Mouse (Mus musculus) forebrain, embryonic 15.5 days (tissue): ENCODE results near the gene Ywhab. TPM values are rescaled to one million over a fixed set of nuclear protein-coding genes. Genes with fewer than 3 reads are reported as not detected.
A peak's percentile ranks its signal among the peaks of the same experiment; 100 is the strongest.

Experiments used
- ATAC-seq: fragments of 200-750 bp; cut with Nextera tagmentation; replicated peaks from 2 replicates; pipeline ENCODE4 v1.8.0; 2017; ENCODE audit warnings: mild to moderate bottlenecking, moderate TSS enrichment, moderate library complexity
- H3K27ac ChIP-seq: fragments of 300-500 bp; sonication (generic); replicated peaks from 2 replicates; pipeline ENCODE4 v1.5.1; 2015; ENCODE audit warnings: mild to moderate bottlenecking, inconsistent platforms
- H3K27me3 ChIP-seq: fragments of 300-500 bp; sonication (generic); 2 replicates; pipeline ENCODE4 v1.6.1; 2015; ENCODE audit warnings: inconsistent platforms
- H3K36me3 ChIP-seq: fragments of 300-500 bp; sonication (generic); 2 replicates; pipeline ENCODE4 v1.6.1; 2015; ENCODE audit warnings: mild to moderate bottlenecking, inconsistent platforms
- H3K4me1 ChIP-seq: fragments of 300-500 bp; sonication (generic); 2 replicates; pipeline ENCODE4 v1.6.1; 2015; ENCODE audit warnings: inconsistent platforms
- H3K4me2 ChIP-seq: fragments of 300-500 bp; sonication (generic); replicated peaks from 2 replicates; pipeline ENCODE4 v1.6.1; 2015; ENCODE audit warnings: mild to moderate bottlenecking, inconsistent platforms
- H3K4me3 ChIP-seq: fragments of 300-500 bp; sonication (generic); 2 replicates; pipeline ENCODE4 v1.5.1; 2015; ENCODE audit warnings: mild to moderate bottlenecking, inconsistent platforms
- H3K9ac ChIP-seq: fragments of 300-500 bp; sonication (generic); replicated peaks from 2 replicates; pipeline ENCODE4 v1.6.1; 2015; ENCODE audit warnings: mild to moderate bottlenecking, inconsistent platforms
- H3K9me3 ChIP-seq: fragments of 300-500 bp; sonication (generic); 2 replicates; pipeline ENCODE4 v1.6.1; 2016; ENCODE audit warnings: inconsistent platforms
- WGBS: fragments of 180-500 bp; shearing (Covaris S2); methylation state at CpG from one replicate; pipeline ENCODE4 v1.1.7; 2015; ENCODE audit warnings: mixed read lengths; 5-methylcytosine and 5-hydroxymethylcytosine counted together
- polyA plus RNA-seq: library from polyadenylated mRNA; unstranded; fragments of >200 nt; fragmentation: Nextera tagmentation; extraction: Ambion mirVana; gene quantifications from 2 replicates; pipeline ENCODE4 v1.2.1, GENCODE M21; 2015

Gene Ywhab
- polyA plus RNA-seq, 1 experiment from 2014 or later, result 450 TPM

GRCm38 (mm10) chr2:164047197-164047690 lies 52.5 kb downstream of the Ywhab start:
- H3K4me3 ChIP-seq, result peak overlapping the region; percentile 35
- no peak for ATAC-seq
- H3K4me2 ChIP-seq, result peak overlapping the region; percentile 46
- H3K4me1 ChIP-seq, result peaks cover 3% of the 10 kb centered on the region; the same call in 1 of the 2 replicates
- 0 out of 2 replicates have a peak overlapping the region, but pooled peaks have one; percentile 26 for H3K9ac ChIP-seq
- no peaks in the 10 kb centered on the region for H3K27me3 ChIP-seq
- no peak overlapping the region for H3K27ac ChIP-seq
- no peaks in the 10 kb centered on the region for H3K9me3 ChIP-seq
- 1% methylated on average over 13 of the region's 16 CpGs for WGBS
- H3K36me3 ChIP-seq, result peaks cover 7% of the 10 kb centered on the region

- Histone ChIP-seq H3K36me3 (peaks cover 62% of the 10 kb centered on the region), H3K4me3 (no peak overlapping the region)
- WGBS, result 92% methylated on average over 8 of the region's 8 CpGs
Measured at GRCm38 (mm10) chr2:164053767-164054166, 59.0 kb downstream of the Ywhab start.

DNA sequence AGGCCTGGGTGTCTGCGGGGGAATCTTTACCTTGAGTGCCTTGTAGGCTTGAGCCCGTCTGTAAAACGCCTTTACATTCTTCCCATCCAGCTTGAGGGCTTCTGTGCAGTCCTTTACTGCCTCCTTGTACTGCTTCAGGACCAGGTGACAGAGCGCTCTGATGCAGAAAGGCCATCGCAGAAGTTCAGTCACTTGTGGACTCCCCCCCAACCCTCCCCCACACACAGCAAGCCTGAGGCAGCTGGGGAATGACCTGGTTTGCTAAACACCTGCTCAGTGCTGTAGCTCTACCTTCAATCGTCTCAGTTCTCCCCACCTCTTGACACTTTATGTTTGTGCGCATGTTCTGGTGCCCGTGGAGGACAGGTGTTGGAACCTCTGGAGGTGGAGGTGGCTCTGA lies 59.9 kb downstream of the Ywhab start:
- Histone ChIP-seq H3K4me1 (no peaks in the 10 kb centered on the region), H3K27me3 (no peaks in the 10 kb centered on the region), H3K4me2 (no peak overlapping the region), H3K9ac (no peak overlapping the region), H3K36me3 (peaks cover 71% of the 10 kb centered on the region), H3K4me3 (no peak overlapping the region), H3K9me3 (no peaks in the 10 kb centered on the region), H3K27ac (no peak overlapping the region)
- ATAC-seq, result no peak
- 97% methylated on average over 8 of the region's 8 CpGs for WGBS

More at GRCm38 (mm10) chr2:164053767-164054166, 59.0 kb downstream of the Ywhab start:
- Histone ChIP-seq H3K4me1 (no peaks in the 10 kb centered on the region), H3K4me2 (no peak overlapping the region), H3K27me3 (no peaks in the 10 kb centered on the region), H3K9me3 (no peaks in the 10 kb centered on the region), H3K27ac (no peak overlapping the region), H3K9ac (no peak overlapping the region)
- ATAC-seq, result no peak

DNA sequence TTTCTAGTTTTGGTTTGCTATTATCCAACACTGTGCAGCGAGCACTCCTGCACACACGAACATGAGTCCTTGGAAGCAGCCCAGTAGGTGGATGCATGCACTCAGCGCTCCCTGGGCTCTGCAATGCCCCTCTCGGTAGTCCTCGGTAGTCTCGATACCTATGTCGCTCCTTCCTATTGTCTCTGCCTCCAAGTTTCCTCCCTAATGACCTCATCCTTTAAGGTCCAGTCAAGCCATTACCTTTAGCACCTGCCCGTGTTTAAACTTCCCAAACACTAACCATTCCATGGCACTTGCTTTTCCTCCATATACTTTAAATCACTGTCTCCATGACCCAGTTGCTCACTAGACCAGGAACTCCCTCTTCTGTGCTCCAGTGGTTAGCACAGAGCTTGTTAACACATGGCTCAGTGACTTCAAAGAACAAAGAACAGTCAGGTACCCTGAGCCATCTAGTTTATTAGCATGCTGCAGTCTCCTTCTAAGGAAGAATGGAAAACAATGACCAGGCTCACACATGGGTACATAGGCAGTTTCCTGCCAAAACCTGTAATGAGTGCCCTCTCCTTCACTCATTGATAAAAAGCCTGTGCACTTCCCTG lies 65.0 kb downstream of the Ywhab start:
- WGBS, result 89% methylated on average over 8 of the region's 8 CpGs
- H3K4me2 ChIP-seq, result no peak overlapping the region
- no peaks in the 10 kb centered on the region for H3K9me3 ChIP-seq
- ATAC-seq, result no peak
- no peak overlapping the region for H3K9ac ChIP-seq
- no peaks in the 10 kb centered on the region for H3K27me3 ChIP-seq
- H3K36me3 ChIP-seq, result peaks cover 82% of the 10 kb centered on the region
- H3K4me3 ChIP-seq, result no peak overlapping the region
- no peaks in the 10 kb centered on the region for H3K4me1 ChIP-seq
- H3K27ac ChIP-seq, result no peak overlapping the region

Other genes starting within 250 kb of the Ywhab start
- gene Ada, start 244.7 kb upstream of the Ywhab start, polyA plus RNA-seq, result 4.0 and 4.8 TPM in 2 replicates
- 0.14 and 0.25 TPM in 2 replicates for gene Ccn5, start 174.1 kb upstream of the Ywhab start, polyA plus RNA-seq
- gene Kcnk15, start 141.3 kb upstream of the Ywhab start, polyA plus RNA-seq, result not detected in 2 replicates
- 7.3 and 7.7 TPM in 2 replicates for gene Rims4, start 76.3 kb upstream of the Ywhab start, polyA plus RNA-seq
- 2.9 and 4.2 TPM in 2 replicates for gene Pabpc1l, start 30.5 kb downstream of the Ywhab start, polyA plus RNA-seq
- gene Stk4, start 75.4 kb downstream of the Ywhab start, polyA plus RNA-seq, result 23.8 and 28.0 TPM in 2 replicates
- 52.5 and 55.5 TPM in 2 replicates for gene Tomm34, start 76.2 kb downstream of the Ywhab start, polyA plus RNA-seq
- gene Kcns1, start 176.2 kb downstream of the Ywhab start, polyA plus RNA-seq, result 0.55 and 0.75 TPM in 2 replicates
- not detected in 2 replicates for gene Wfdc5, start 187.8 kb downstream of the Ywhab start, polyA plus RNA-seq
- not detected in 2 replicates for gene Wfdc12, start 195.6 kb downstream of the Ywhab start, polyA plus RNA-seq
- gene Wfdc15a, start 205.2 kb downstream of the Ywhab start, polyA plus RNA-seq, result not detected in 2 replicates
- not detected in 2 replicates for gene Wfdc15b, start 226.7 kb downstream of the Ywhab start, polyA plus RNA-seq
- not detected in 2 replicates for gene Svs2, start 243.5 kb downstream of the Ywhab start, polyA plus RNA-seq